Mouse (Mus musculus) C2C12 (cell line): ENCODE results near the gene Defb23.

Experiments used
- CEBPB ChIP-seq: IDR thresholded peaks from one replicate; pipeline ENCODE4 v1.6.1; 2011; ENCODE audit warnings: low read depth, mild to moderate bottlenecking, control low read depth, moderate library complexity
- CTCF ChIP-seq: IDR thresholded peaks from one replicate; pipeline ENCODE4 v1.5.1; 2011; ENCODE audit not compliant: control insufficient read depth, insufficient read depth, insufficient read length
- FOSL1 ChIP-seq: IDR thresholded peaks from one replicate; pipeline ENCODE4 v1.8.0; 2011; ENCODE audit warnings: mild to moderate bottlenecking, low read length; ENCODE audit not compliant: poor library complexity, insufficient read depth, severe bottlenecking
- MAX ChIP-seq: IDR thresholded peaks from one replicate; pipeline ENCODE4 v1.6.1; 2011; ENCODE audit warnings: mild to moderate bottlenecking, control low read depth
- MYOD1 ChIP-seq: IDR thresholded peaks from one replicate; pipeline ENCODE4 v1.6.1; 2011; ENCODE audit warnings: low read depth; ENCODE audit not compliant: control insufficient read depth, insufficient read length
- MYOG ChIP-seq: IDR thresholded peaks from one replicate; pipeline ENCODE4 v1.6.1; 2011; ENCODE audit not compliant: control insufficient read depth, insufficient read length; ENCODE audit errors: extremely low read depth
- USF1 ChIP-seq: IDR thresholded peaks from one replicate; pipeline ENCODE4 v1.6.1; 2011; ENCODE audit warnings: low read depth, mild to moderate bottlenecking, control low read depth, moderate library complexity

- TF ChIP-seq MYOD1 (no peak), MYOG (no peak), FOSL1 (no peak), CTCF (peak; percentile 94), USF1 (no peak), MAX (no peak), CEBPB (no peak)
These were observed 27.2 kb downstream of the Defb23 start for GRCm38 (mm10) chr2:152436983-152437860.
